Mouse (Mus musculus) hematopoietic multipotent progenitor cell, adult 10-12 weeks (in vitro differentiated cells): ENCODE results near the gene Cdkal1. TPM values are rescaled to one million over a fixed set of nuclear protein-coding genes. Genes with fewer than 3 reads are reported as not detected.

Source experiments
- polyA plus RNA-seq: library from polyadenylated mRNA; stranded (reverse); fragments of >175 nt; gene quantifications from 2 replicates; pipeline ENCODE4 v1.2.3, GENCODE M21; 2012; ENCODE audit warnings: low replicate concordance

Cdkal1 gene
- 0.47 and 1.6 TPM in 2 replicates for polyA plus RNA-seq

GRCm38 (mm10) chr13:29855281-29856031, at the start of gene Cdkal1:
Gene Cdkal1 (minus strand): TSS chr13:29855674.

Other genes starting within 250 kb of the Cdkal1 start
- gene E2f3, start 130.4 kb upstream of the Cdkal1 start, polyA plus RNA-seq: 3.3 and 4.2 TPM in 2 replicates